Mouse (Mus musculus) heart, embryonic 14.5 days (tissue): ENCODE data around the gene P2rx4. TPM values are rescaled to one million over a fixed set of nuclear protein-coding genes. Genes with fewer than 3 reads are reported as not detected.

Source experiments
- ATAC-seq: fragments of 200-750 bp; cut with Nextera tagmentation; 2 replicates; pipeline ENCODE4 v1.8.0; 2017; ENCODE audit warnings: low read depth, moderate TSS enrichment; ENCODE audit not compliant: insufficient number of reproducible peaks, insufficient read depth, low FRiP score
- H3K27ac ChIP-seq, 2 experiments: fragments of 200-500 bp in 1 of 2; fragments of 300-500 bp in 1 of 2; sonication (generic) in 1 of 2; replicated peaks in 1 of 2; 2 replicates each; pipeline ENCODE4 v1.5.1; 2012 to 2014; ENCODE audit warnings: low read depth in 2 of 2, low read length in 2 of 2, control low read depth in 1 of 2, mild to moderate bottlenecking in 1 of 2, mixed read lengths in 1 of 2; ENCODE audit not compliant: control insufficient read depth in 1 of 2, insufficient read depth in 1 of 2
- H3K27me3 ChIP-seq: fragments of 300-500 bp; sonication (generic); 2 replicates; pipeline ENCODE4 v1.6.1; 2014; ENCODE audit warnings: mild to moderate bottlenecking, low read length, control low read depth; ENCODE audit not compliant: control insufficient read depth, insufficient read depth
- H3K36me3 ChIP-seq: fragments of 300-500 bp; sonication (generic); 2 replicates; pipeline ENCODE4 v1.6.1; 2014; ENCODE audit warnings: mild to moderate bottlenecking, control low read depth, low read length, mixed read lengths; ENCODE audit not compliant: control insufficient read depth, insufficient read depth
- H3K4me1 ChIP-seq, 2 experiments: fragments of 200-500 bp in 1 of 2; fragments of 300-500 bp in 1 of 2; sonication (generic) in 1 of 2; 2 replicates each; pipeline ENCODE4 v1.6.1; 2012 to 2014; ENCODE audit warnings: low read length in 2 of 2, control low read depth in 1 of 2, mixed read lengths in 1 of 2; ENCODE audit not compliant: control insufficient read depth in 2 of 2, insufficient read depth in 2 of 2
- H3K4me2 ChIP-seq: fragments of 300-500 bp; sonication (generic); 2 replicates; pipeline ENCODE4 v1.6.1; 2014; ENCODE audit warnings: mild to moderate bottlenecking, low read length
- H3K4me3 ChIP-seq, 2 experiments: fragments of 200-500 bp in 1 of 2; fragments of 300-500 bp in 1 of 2; sonication (generic) in 1 of 2; 2 replicates each; pipeline ENCODE4 v1.5.1; 2012 to 2014; ENCODE audit warnings: low read length in 2 of 2, mild to moderate bottlenecking in 2 of 2, control low read depth in 1 of 2, low read depth in 1 of 2, moderate library complexity in 1 of 2; ENCODE audit not compliant: control insufficient read depth in 1 of 2, insufficient read depth in 1 of 2
- H3K9ac ChIP-seq: fragments of 300-500 bp; sonication (generic); 2 replicates; pipeline ENCODE4 v1.6.1; 2014; ENCODE audit warnings: mild to moderate bottlenecking, low read length
- H3K9me3 ChIP-seq: fragments of 300-500 bp; sonication (generic); 2 replicates; pipeline ENCODE4 v1.6.1; 2016; ENCODE audit warnings: low read length, control low read depth; ENCODE audit not compliant: control insufficient read depth
- WGBS: fragments of 180-500 bp; shearing (Covaris S2); extraction: QIAGEN DNeasy Blood & Tissue Kit; methylation state at CpG from one replicate; pipeline ENCODE4 v1.1.7; 2014; 5-methylcytosine and 5-hydroxymethylcytosine counted together
- polyA plus RNA-seq: library from polyadenylated mRNA; unstranded; fragments of >200 nt; fragmentation: Nextera tagmentation; extraction: Ambion mirVana; gene quantifications from 2 replicates; pipeline ENCODE4 v1.2.1, GENCODE M21; 2014

Gene P2rx4
- polyA plus RNA-seq, 1 experiment from 2014 or later: 17.9 TPM

- no peak overlapping the region for H3K4me2 ChIP-seq
- no peaks in the 10 kb centered on the region for H3K9me3 ChIP-seq
- H3K4me1 ChIP-seq: peaks cover 2 to 6% of the 10 kb centered on the region in 2 experiments; a peak in 1 of 4 replicates
- no peak; the same call in 1 of the 2 replicates for ATAC-seq
- H3K27ac ChIP-seq: no peak overlapping the region
- H3K4me3 ChIP-seq: no peak overlapping the region
- WGBS: 26% methylated on average over 7 of the region's 7 CpGs
- no peak overlapping the region for H3K9ac ChIP-seq
- no peaks in the 10 kb centered on the region for H3K27me3 ChIP-seq
- H3K36me3 ChIP-seq: peaks cover 12% of the 10 kb centered on the region
Observed at GRCm38 (mm10) chr5:122726068-122726467, 18.7 kb downstream of the P2rx4 start.

DNA sequence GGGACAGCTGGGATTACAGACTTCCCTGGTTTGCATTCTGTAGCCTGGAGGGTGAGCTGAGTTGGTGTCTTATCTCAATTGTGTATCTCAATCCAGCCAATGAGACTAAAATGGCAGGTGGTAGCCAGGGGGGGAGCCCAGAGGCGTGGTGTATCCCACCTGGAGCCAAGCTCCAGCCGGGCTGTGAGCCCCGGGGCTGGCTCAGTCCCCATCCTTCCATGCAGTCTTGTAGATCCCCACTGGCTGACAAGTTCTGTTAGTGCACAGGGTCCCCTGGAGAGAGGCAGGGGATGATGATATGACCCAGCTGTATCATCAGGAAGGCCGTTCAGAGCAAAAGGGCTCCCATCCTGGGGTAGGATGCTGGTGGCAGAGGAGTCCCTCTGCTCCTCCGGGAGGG lies 19.3 kb downstream of the P2rx4 start:
- ATAC-seq: no peak
- Histone ChIP-seq H3K36me3 (peaks cover 12% of the 10 kb centered on the region), H3K4me3 (no peak overlapping the region), H3K4me1 (peaks cover 5 to 10% of the 10 kb centered on the region in 2 experiments), H3K27ac (no peak overlapping the region), H3K27me3 (no peaks in the 10 kb centered on the region), H3K9ac (no peak overlapping the region), H3K4me2 (no peak overlapping the region), H3K9me3 (no peaks in the 10 kb centered on the region)
- 80% methylated on average over 5 of the region's 5 CpGs for WGBS

GRCm38 (mm10) chr5:122727096-122727495 lies 19.8 kb downstream of the P2rx4 start:
- Histone ChIP-seq H3K4me3 (no peak overlapping the region), H3K36me3 (peaks cover 12% of the 10 kb centered on the region), H3K27ac (no peak overlapping the region), H3K4me1 (peaks cover 5 to 10% of the 10 kb centered on the region in 2 experiments), H3K4me2 (no peak overlapping the region), H3K9ac (no peak overlapping the region), H3K27me3 (no peaks in the 10 kb centered on the region), H3K9me3 (no peaks in the 10 kb centered on the region)
- WGBS: 89% methylated on average over 7 of the region's 7 CpGs
- no peak for ATAC-seq

DNA sequence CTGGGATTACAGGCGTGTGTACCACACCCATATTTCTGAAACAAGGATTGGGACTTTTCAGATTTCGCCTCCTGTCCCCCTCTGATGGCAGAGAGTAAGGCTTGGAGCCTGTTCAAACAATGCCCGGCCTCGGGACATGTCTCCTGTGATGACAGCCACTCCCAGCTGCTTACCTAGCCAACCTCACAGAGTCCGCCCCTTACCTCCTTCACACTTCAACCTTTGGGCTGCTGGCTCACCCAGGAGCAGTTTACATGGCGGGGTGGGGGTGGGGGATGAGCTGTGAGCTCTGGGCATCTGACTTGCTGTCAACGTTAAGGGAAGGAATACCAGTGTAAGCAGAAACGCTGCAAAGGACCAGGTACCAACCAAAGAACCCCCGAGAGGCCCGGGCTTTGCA lies 23.4 kb downstream of the P2rx4 start:
- WGBS: 79% methylated on average over 10 of the region's 10 CpGs
- no peak for ATAC-seq
- H3K27ac ChIP-seq: no peak overlapping the region
- H3K27me3 ChIP-seq: no peaks in the 10 kb centered on the region
- peaks cover 11 to 16% of the 10 kb centered on the region in 2 experiments for H3K4me1 ChIP-seq
- H3K9me3 ChIP-seq: no peaks in the 10 kb centered on the region
- H3K4me3 ChIP-seq: no peak overlapping the region
- no peak overlapping the region for H3K4me2 ChIP-seq
- H3K9ac ChIP-seq: no peak overlapping the region
- peaks cover 12% of the 10 kb centered on the region for H3K36me3 ChIP-seq

DNA sequence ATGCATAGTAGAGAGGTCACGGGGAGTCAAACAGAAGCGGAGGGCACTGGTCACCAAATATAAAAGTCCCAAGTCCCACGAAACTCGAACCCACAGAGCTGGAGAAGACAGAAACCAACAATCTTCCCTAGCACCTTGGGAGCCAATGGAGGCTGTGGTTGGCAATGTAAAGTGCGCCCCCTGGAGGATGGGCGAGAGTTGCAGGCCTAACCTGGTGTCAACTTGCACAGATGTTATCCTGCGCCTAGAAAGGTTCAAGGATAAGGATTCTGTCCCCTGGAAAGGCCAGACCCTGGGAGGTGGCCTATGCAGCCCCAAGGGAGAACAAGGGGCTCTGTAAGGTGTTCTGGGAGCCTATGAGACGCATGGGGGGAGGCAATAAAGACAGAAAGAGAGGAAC lies 24.0 kb downstream of the P2rx4 start:
- H3K9me3 ChIP-seq: no peaks in the 10 kb centered on the region
- H3K9ac ChIP-seq: no peak overlapping the region
- WGBS: 72% methylated on average over 8 of the region's 8 CpGs
- H3K36me3 ChIP-seq: peaks cover 12% of the 10 kb centered on the region
- H3K4me1 ChIP-seq: peaks cover 9 to 16% of the 10 kb centered on the region in 2 experiments
- H3K27me3 ChIP-seq: no peaks in the 10 kb centered on the region
- 0 out of 2 replicates have a peak, but pooled peaks have one; percentile 18 for ATAC-seq
- H3K4me2 ChIP-seq: no peak overlapping the region
- H3K4me3 ChIP-seq: no peak overlapping the region
- peak overlapping the region; percentile 11 to 73; a peak in 3 of 4 replicates for H3K27ac ChIP-seq

GRCm38 (mm10) chr5:122731991-122732673 lies 24.8 kb downstream of the P2rx4 start:
- H3K9me3 ChIP-seq: no peaks in the 10 kb centered on the region
- peak overlapping the region; percentile 72 to 73 for H3K27ac ChIP-seq
- 40% methylated on average over 15 of the region's 15 CpGs for WGBS
- H3K36me3 ChIP-seq: peaks cover 18% of the 10 kb centered on the region
- peak overlapping the region; percentile 7; the same call in 1 of the 2 replicates for H3K4me2 ChIP-seq
- peaks cover 9 to 16% of the 10 kb centered on the region in 2 experiments for H3K4me1 ChIP-seq
- H3K9ac ChIP-seq: no peak overlapping the region
- no peak; the same call in 1 of the 2 replicates for ATAC-seq
- no peak overlapping the region for H3K4me3 ChIP-seq
- H3K27me3 ChIP-seq: no peaks in the 10 kb centered on the region

GRCm38 (mm10) chr5:122733881-122734280 lies 26.5 kb downstream of the P2rx4 start:
- no peak overlapping the region for H3K9ac ChIP-seq
- H3K36me3 ChIP-seq: peaks cover 6% of the 10 kb centered on the region
- no peak overlapping the region; the same call in 1 of the 2 replicates for H3K4me2 ChIP-seq
- H3K9me3 ChIP-seq: no peaks in the 10 kb centered on the region
- 0 out of 4 replicates have a peak overlapping the region, but pooled peaks of 1 of the 2 experiments have one; percentile 6 for H3K27ac ChIP-seq
- peaks cover 9 to 16% of the 10 kb centered on the region in 2 experiments for H3K4me1 ChIP-seq
- no peak for ATAC-seq
- H3K4me3 ChIP-seq: no peak overlapping the region
- 46% methylated on average over 17 of the region's 17 CpGs for WGBS
- no peaks in the 10 kb centered on the region for H3K27me3 ChIP-seq
